Mouse (Mus musculus): ENCODE data around the gene Itgb1bp1.

The Itgb1bp1 gene

GRCm38 (mm10) chr12:21286243-21286622, at the start of gene Itgb1bp1:
Gene Itgb1bp1 (minus strand): TSS chr12:21286284.
- peak; percentile 96 for DNase-seq (ENCODE audit: low spot score)

- no peak for DNase-seq (ENCODE audit: low spot score)
Measured at GRCm38 (mm10) chr12:21335869-21336268, 49.8 kb upstream of the Itgb1bp1 start.

GRCm38 (mm10) chr12:21333766-21334165, 47.7 kb upstream of the Itgb1bp1 start:
- no peak for DNase-seq (ENCODE audit: low spot score)

- DNase-seq (ENCODE audit: low spot score) = no peak
Measured at GRCm38 (mm10) chr12:21333021-21333420, 46.9 kb upstream of the Itgb1bp1 start.

GRCm38 (mm10) chr12:21331711-21332110, 45.6 kb upstream of the Itgb1bp1 start:
- DNase-seq (ENCODE audit: low spot score) = no peak

- no peak for DNase-seq (ENCODE audit: low spot score)
Measured at GRCm38 (mm10) chr12:21330961-21331576, 45.0 kb upstream of the Itgb1bp1 start.

GRCm38 (mm10) chr12:21329661-21330400, 43.7 kb upstream of the Itgb1bp1 start:
- DNase-seq (ENCODE audit: low spot score) = no peak

GRCm38 (mm10) chr12:21326325-21326724, 40.2 kb upstream of the Itgb1bp1 start:
- no peak for DNase-seq (ENCODE audit: low spot score)

- DNase-seq (ENCODE audit: low spot score) = no peak
Measured at GRCm38 (mm10) chr12:21325266-21325665, 39.2 kb upstream of the Itgb1bp1 start.

GRCm38 (mm10) chr12:21324101-21324500, 38.0 kb upstream of the Itgb1bp1 start:
- DNase-seq (ENCODE audit: low spot score) = no peak

GRCm38 (mm10) chr12:21322856-21323255, 36.8 kb upstream of the Itgb1bp1 start:
- DNase-seq (ENCODE audit: low spot score) = no peak

GRCm38 (mm10) chr12:21322296-21322695, 36.2 kb upstream of the Itgb1bp1 start:
- no peak for DNase-seq (ENCODE audit: low spot score)

GRCm38 (mm10) chr12:21321170-21321569, 35.1 kb upstream of the Itgb1bp1 start:
- no peak for DNase-seq (ENCODE audit: low spot score)

GRCm38 (mm10) chr12:21320317-21320716, 34.2 kb upstream of the Itgb1bp1 start:
- no peak for DNase-seq (ENCODE audit: low spot score)

- peak; percentile 71 for DNase-seq (ENCODE audit: low spot score)
Measured at GRCm38 (mm10) chr12:21318143-21318895, 32.2 kb upstream of the Itgb1bp1 start.

- no peak for DNase-seq (ENCODE audit: low spot score)
Measured at GRCm38 (mm10) chr12:21316869-21317265, 30.8 kb upstream of the Itgb1bp1 start.

GRCm38 (mm10) chr12:21315923-21316868, 30.1 kb upstream of the Itgb1bp1 start, which contains the start of gene Iah1:
Gene Iah1 (plus strand): TSS chr12:21316389.
- DNase-seq (ENCODE audit: low spot score) = peak; percentile 88

- no peak for DNase-seq (ENCODE audit: low spot score)
Measured at GRCm38 (mm10) chr12:21312201-21312600, 26.1 kb upstream of the Itgb1bp1 start.

GRCm38 (mm10) chr12:21306721-21307120, 20.6 kb upstream of the Itgb1bp1 start:
- DNase-seq (ENCODE audit: low spot score) = no peak

GRCm38 (mm10) chr12:21305741-21306140, 19.7 kb upstream of the Itgb1bp1 start:
- no peak for DNase-seq (ENCODE audit: low spot score)

GRCm38 (mm10) chr12:21302361-21302783, 16.3 kb upstream of the Itgb1bp1 start:
- DNase-seq (ENCODE audit: low spot score) = no peak

- DNase-seq (ENCODE audit: low spot score) = no peak
Measured at GRCm38 (mm10) chr12:21301932-21302331, 15.8 kb upstream of the Itgb1bp1 start.
